Mouse (Mus musculus) kidney, postnatal 4 days (tissue): ENCODE results near the gene Mastl.

ENCODE experiments used
- DNase-seq, 2 experiments: peaks; one replicate each; pipeline ENCODE4 v3.0.0; 2021; ENCODE audit warnings: mixed read lengths in 2 of 2

Gene Mastl

DNA sequence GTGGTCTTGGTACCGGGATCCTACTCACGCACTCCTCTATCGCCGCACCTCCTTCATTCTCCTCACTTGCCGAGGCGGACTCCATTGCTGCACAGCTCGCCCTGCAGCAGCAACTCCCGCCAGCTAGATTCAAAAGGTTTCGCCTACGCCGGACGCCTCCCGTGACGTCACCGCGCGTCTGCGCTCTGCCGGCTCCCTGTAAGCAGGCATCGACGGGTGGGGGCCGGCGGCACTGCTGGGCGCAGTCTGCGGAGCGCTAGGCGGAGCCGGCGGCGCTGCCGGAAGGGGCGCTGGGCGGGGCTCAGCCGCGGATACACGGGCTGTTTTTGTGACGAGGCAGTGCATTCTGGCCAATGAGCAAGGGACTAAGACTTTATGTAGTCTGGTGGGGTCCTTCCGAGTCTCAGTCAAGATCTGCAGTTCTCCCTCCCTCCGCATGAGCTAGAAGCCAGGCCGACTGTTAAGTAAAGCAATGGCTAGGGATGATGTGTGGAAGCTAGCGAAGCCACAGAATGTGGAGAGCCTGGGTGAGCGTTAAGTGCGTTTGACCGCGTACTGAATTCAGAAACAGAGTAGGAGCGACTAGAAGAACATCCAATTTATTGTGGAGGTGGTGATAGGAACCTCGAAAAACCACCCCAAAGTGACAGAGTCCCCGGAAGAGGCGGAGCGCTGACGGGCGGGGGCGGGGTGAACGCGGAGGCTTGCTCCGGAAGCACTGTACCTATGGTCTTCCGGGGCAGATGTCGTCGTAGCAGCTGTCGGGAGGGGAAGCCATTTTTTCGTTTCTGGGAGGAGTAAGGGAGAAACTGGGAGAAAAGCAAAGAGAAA lies at the start of gene Mastl, which contains the start of gene Yme1l1:
TSS of gene Mastl (minus strand) at position 248 of the 831 bp plus-strand sequence.
TSS of gene Yme1l1 (plus strand) at position 593 of the 831 bp plus-strand sequence.
- DNase-seq, result peak; percentile 98 to 99

DNA sequence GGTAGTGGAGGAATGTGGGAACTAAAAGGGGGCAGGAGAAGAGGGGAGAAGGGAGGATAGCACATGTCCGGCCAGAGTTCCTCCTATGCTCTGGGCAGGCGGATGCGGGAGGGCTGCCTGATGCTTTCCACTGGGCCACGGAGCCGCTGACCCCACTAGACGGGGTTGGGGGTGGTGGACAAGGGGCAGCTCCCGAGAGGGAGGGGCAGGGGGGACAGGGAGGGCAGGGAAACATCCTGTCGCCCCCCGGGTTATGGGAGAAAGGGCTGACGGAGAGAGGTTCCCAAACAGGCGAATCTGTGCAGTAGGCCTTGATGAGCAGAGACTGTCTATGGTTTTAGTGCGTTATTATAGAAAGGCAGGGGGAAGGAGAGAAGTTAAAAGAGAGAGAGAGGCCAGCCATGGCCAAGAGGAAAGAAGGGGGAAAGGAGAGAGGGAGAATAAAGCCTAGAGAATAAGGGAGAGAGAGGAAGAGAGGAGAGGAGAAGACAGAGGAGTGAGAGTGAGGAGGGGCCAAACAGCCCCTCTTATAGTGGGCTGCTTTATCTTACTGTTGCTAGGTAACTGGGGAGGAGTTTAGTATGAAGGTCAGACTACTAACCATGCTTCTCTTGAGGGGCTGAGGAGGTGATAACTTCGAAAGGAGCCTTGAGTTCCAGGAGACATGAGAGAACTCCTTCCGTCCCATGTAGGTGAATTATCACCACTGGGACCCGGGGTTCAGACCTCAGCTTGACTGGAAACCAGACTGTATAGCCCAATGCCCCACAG lies 47.3 kb upstream of the Mastl start:
- peak; percentile 4 to 8 for DNase-seq

DNA sequence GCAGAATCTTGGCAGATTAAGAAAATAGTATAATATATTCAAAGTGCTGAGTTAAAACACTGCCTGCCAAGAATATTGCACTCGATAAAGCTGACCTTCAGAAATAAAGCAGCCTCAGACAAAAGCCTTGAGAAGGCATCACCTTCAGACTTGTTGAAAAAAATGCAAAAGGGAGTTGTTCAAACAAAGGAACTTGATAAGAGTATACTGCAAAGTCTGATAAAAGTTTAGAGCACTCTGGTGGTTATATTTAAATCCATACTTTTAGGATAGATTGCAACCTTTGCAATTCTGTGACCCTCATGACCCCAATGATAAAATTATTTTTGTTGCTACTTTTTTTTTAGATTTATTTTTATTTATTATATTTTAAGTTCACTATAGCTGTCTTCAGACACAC lies 45.2 kb upstream of the Mastl start:
- DNase-seq, result no peak

DNA sequence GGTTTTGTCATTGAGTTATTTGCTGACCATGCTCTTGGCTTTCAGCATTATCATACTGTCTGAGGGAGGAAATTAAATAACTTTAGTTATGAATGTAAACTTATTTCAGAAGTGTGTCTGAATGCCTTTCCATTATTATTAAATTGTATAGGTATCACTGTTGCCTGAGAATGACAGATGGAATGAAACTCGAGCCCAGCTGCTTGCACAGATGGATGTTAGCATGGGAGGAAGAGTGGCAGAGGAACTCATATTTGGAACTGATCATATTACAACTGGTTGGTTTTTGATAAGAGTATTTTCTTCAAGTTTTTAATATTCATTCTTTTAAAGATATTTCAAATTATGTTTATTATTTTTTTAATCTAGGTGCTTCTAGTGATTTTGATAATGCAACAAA lies 38.5 kb upstream of the Mastl start:
- no peak for DNase-seq

DNA sequence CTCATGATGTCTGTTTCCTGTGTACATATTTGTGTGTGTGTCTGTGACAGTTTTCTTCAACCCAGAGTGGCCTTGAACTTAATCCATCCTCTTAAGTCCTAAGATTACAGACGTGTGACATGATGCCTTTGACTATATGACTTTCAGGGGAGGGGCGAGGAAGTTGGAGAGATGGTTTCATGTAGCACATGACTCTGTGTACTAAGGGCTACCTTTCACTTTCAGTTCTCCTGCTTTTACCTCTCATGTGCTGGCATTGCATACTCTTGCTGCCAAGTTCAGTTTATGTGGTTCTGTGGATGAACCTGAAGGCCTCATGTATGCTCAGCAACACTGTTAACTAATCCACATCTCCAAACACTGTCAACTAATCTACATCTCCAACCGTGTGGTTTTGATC lies 16.5 kb upstream of the Mastl start:
- DNase-seq, result no peak

DNA sequence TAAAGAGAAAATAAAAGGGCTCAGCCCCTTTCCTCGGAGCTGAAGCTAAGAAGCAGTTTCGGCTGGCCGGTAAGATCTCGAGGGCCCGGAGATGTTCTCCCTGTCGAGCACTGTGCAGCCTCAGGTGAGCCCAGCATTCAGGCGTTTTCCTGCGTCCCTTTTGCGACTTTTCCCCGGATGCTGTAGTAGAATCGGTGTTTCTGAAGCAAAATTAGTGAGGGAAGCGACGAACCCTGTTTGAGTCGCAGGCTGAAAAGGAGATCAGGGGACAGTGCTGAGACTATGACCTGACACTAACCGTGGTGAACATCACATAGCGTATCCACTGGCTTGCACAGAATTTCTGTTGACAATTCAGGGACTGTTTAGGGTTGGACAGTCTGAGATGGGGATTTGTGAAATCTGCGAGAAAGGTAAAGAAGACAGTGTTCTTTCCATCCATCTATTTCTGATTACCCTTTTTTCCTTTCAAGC lies 821 bp upstream of the Mastl start:
- no peak for DNase-seq

DNA sequence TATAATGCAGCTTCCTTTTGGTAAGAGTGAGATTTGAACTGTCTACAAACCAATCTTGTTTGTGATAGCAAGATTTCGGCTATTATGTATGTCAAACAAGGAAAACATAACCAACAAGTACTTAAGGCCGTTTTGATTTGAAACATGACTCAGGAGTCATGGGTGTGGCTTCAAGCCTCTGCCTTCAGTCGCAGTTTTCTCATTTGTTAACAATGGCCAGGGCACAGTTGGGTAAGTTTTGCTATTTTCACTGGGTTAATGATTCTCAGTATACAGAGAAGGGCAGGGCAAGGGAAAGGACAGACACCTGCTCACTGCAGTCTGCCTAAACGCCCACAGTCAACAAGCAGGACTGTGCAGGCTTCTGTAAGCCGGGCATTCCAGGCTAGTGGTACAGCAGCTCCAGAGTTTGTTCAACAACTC lies 614 bp downstream of the Mastl start:
- DNase-seq, result no peak

DNA sequence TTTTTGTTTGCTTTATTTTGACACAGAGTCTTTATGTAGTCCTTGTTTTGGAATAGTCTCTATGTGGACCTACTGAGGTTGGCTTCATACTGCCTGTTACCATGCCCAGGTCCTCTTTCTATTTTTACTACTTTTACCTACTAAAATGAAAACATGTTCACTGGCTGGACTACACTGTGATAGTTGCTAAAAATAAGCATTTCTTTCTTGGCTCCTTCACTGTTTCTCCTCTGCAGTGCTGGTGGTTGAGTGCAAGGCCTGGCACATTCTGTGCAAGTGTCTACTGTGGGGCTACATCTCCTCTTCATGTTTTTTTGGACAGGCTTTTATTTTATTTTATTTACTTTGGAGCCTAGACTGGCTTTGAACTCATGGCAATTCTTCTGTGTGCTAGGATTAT lies 36.3 kb downstream of the Mastl start:
- DNase-seq, result no peak

DNA sequence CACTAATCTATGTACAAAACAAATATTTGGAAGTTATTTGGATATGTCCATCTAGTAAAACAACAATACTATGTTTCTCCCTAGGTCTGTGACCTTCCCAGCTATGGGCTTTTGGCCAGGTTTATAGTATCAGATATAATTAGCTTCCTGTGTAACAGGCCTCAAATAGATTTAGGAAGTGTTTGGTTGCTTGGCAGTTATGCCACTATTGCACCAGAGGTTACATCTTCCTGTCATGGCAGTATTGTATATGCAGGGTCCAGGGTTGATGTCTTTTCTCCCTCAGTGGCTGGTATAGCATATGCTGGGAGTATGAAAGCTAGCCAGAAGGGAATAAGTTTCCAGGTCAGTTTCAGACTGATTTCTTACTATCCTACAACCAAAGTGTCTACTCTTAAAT lies 53.6 kb downstream of the Mastl start:
- no peak for DNase-seq

DNA sequence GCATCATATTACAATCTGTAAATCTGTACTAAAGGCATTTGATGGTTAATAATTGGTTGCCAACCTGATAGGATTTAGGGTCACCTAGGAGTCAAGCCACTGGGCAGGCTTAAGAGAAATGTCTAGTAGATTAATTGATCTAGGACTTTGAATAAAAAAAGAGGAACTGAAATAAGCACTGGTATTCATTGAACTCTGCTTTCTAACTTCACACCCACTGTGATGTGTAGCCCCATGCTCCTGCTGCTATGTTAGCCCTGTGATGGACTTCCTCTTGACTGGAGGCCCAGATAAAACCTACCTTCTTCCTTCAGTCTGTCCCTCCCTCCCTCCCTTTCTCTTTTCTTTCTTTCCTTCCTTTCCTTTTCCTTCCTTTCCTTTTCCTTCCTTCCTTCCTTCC lies 58.8 kb downstream of the Mastl start:
- DNase-seq, result no peak

DNA sequence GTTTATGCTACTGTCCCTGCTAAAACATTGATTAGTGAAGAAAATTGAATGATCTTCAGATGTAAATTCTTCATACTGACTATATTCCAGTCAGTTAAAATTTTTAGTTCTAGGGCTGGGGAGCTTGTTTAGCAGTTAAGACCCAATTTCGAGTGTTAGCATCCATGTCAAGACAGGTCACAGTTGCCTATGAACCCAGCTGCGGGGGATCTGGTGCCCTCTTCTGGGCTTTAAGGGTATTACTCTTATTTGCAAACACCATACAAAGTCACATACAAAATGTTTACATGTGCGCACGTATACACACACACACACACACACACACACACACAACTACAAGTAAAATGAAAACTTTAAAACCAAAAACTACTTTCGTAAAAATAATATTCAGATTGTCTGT lies 63.6 kb downstream of the Mastl start:
- DNase-seq, result peak in 1 of 2 experiments; percentile 16

DNA sequence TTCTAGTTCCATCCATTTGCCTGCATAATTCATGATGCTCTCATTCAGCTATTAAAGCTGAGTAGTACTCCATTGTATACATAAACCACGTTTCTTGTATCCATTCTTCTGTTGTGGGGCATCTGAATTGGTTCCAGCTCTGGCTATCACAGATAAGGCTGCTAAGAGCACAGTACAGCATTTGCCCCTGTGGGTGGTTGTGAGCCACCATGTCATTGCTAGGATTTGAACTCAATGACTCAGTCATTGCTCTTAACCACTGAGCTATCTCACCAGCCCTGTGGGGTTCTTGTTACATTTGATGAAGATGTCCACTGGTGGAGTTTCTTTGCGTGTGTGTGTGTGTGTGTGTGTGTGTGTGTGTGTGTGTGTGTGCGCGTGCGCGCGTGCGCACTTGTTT lies 71.3 kb downstream of the Mastl start:
- no peak for DNase-seq

DNA sequence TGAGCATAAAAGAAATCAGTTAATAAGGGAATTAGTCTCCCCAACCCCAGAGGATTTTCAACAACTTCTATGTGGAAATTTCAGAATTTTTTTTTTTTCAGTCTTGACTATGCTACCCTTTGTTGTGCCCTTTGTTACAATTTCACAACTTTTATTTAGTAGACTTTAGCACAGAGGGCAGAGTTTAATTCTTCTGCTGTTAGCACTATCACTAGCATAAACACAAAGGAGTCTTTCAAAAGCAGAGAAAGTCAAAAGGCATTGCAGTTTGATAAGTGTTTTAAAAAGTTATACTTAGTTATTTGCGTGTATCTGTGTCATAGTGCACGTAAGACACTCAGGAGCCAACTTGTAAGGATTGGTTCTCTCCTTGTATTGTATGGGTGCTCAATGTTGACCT lies 77.2 kb downstream of the Mastl start:
- no peak for DNase-seq

DNA sequence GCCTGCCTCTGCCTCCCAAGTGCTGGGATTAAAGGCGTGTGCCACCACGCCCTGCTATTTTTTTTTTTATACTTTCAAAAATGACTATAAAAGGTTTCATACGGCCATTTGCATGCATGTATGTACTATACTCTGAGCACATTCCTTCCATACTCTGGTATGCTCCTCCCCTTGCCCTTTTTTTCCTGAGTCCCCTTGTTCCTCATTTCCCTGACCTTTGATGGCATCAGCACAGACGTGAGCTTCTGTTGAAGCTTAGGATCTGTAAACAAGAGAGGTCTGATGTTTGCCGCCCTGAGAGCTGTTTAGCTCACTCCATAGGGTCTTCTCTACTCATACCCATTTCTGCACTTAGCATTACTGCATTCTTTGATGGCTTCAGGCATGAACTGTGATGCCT lies 78.1 kb downstream of the Mastl start:
- no peak for DNase-seq

DNA sequence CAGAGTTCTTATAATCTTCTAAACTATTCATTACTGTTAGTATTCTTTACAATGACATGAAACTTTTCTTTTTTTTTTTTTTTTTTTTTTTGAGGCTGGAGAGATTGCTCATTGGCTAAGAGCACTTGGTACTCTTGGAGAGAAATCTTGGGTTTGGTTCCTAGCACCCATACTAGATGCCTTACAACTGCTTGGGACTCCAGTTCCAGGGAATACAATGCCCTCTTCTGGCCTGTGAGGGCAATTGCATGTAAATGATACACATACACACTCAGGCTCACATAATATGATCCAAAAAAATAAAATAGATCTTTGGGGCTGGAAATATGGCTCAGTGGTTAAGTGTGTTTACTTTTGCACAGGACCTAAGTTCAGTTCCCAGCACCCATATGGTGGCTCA lies 79.0 kb downstream of the Mastl start:
- no peak for DNase-seq

DNA sequence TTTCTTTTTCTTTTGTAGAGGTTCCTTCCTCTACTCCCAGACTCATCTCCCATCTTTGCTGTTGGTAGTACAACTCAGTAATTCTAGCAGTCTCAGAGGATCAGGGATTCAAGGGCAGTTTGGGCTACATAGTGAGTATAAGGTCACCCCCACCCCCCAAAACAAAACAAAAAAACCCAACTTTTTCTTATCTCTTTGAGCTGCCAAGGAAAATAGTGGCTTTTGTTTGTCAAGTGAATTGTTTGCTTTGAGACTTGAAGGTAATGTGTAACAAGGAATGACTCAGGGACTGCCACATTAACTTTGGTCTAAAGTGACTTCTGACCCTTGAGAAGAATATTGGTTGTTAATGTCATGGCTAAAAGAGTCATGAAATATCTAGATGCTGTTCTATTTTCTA lies 80.0 kb downstream of the Mastl start:
- DNase-seq, result no peak

DNA sequence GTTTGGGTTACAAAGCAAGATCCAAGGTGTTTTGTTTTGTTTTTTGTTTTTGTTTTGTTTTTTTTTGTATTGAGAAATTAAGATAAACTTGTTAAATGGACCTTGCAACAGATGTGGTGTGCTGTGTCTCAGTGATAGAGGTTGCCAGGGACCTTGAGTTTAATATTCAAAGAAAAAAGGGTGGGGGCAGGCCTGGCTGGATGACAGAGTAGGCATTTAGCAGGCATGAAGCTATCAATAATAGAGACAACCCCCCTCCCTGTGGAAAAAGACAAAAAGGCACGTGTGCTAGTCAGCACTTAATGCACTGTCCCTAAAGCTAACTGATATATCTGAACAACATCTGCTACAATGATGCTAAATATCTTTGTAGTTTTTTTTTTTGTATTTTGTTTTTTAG lies 84.4 kb downstream of the Mastl start:
- no peak for DNase-seq

DNA sequence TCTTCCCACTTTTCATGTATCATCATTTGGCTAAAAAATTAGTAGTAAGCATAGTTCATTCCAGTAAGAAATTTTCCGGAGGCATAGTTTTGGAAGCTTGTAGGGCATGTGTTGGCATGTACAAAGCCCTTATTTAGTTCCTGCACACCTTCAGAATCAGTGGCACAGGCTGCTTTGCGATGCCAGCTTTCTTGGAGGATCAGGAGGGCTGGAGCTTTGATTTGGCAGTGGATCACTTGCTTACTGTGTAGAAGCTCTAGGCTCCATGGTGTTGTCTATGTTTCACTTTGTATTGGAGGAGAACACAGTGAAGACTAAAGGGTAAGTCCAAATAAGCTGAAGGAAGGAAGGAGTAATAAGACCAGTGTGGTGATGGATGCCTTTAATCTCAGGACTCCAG lies 85.3 kb downstream of the Mastl start:
- DNase-seq, result no peak

DNA sequence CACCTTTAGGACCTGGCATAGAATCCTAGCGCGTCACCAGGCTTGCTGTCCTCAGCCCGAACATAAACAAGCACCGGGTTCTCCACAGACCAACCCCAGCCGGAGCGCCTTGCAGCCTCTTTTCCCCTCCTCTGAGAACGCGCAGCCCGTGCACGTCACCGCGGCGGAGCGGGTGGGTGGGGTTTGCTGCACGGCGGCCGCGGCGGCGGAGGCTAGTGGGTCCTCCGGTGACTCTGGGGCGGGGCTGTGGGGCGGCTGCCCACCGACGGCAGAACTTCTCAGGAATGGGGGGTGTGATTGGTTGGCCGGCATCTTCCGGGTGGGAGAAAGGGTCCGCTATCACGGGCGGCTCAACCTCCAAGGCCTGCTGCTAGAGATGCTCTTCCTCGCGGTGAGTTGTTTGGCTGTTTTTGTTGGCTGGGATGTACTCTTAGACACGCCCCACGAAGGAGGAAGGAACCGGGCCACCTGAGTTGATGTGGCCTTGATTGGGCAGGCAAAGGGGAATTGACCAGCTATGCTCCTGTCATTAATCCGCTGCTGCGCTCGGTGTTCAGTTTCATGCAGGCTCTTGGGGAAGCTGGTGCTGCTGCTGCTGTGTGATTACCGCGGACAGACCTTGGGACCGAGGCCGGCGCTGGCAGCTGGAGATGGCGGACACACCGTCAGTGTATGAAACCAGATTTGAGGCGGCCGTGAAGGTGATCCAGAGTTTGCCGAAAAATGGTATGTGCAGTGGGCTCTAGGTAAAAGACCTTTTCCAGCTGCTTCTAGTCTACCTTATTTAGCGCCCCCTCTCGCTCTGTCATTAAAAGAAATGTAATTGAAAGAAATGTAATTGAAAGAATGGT lies 86.7 kb downstream of the Mastl start:
- DNase-seq, result peak; percentile 95 to 97

DNA sequence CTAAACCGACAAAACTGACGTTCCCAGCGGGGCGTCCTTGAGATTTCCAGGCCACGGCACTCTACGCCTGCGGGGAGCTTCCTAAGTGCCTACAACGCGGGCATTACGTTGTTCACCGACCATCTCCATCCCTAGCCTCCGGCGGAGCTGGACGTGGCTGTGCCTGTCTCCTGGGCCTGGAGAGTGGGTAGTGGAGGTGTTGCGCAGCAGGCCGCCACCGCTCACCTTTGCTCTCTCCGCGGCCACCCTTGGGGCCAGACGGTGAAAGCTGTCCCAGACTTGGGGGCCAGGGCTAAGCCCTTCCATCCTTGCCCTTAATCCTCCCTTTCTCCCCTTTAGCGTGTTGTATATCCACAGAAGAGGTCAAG lies 87.5 kb downstream of the Mastl start:
- no peak for DNase-seq

DNA sequence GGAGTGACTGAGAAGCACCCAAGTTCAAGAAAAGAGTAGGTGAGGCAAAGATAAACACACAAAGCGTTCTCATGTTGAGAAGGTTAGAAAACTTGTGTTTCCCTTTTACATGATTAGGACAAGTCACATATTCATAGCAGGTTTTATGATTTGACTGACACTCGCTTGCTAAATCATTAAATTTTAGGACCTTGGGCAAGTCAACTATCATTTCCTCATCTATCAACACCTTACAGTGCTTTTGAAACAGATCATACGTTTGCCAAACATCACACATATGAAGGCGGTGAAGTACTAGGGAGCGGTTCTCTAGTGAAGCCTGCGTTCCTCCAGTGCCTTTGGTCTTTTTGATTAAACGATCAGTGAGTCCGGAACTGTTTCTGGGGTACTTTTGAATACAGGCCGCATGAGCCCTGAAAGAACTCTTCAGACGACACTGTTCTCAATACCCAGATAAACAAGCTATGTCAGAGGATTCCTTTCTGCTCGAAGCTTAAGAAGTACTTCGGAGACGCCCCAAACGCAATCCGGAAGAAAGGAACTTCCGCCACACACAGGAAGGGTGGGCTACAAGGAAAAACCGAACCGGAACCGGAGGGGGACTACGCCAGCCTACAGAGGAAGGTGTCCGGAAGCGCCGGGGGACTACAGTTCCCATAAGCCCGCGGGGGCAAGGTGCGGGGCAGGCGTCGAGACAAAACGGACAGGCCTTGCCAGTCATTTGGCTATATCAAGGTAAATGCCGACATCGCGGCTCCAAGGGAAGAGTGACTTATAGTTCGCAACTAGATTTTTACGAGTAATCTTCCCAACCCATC lies 88.1 kb downstream of the Mastl start, which contains the start of gene Acbd5:
TSS of gene Acbd5 (plus strand) at position 616 of the 818 bp plus-strand sequence.
- DNase-seq, result peak; percentile 94 to 97
